Mouse (Mus musculus): Measurements from ENCODE around the gene Gm42688.

Gene Gm42688

DNA sequence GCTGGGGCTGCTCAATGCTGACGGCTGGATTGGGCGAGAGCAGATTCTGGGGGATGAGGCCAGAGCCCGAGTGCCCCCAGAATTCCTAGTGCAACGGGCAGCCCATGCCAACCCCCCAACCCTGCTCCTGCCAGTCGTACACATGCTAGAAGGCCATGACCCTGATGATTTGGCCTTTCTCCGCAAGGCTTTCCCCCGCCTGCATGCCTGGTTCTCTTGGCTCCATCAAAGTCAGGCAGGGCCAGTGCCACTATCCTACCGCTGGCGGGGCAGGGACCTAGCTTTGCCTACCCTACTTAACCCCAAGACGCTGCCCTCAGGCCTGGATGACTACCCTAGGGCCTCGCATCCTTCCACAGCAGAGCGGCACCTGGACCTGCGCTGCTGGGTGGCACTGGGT is 16.2 kb downstream of the Gm42688 start:
- DNase-seq (ENCODE audit: low read depth, low spot score): no peak

DNA sequence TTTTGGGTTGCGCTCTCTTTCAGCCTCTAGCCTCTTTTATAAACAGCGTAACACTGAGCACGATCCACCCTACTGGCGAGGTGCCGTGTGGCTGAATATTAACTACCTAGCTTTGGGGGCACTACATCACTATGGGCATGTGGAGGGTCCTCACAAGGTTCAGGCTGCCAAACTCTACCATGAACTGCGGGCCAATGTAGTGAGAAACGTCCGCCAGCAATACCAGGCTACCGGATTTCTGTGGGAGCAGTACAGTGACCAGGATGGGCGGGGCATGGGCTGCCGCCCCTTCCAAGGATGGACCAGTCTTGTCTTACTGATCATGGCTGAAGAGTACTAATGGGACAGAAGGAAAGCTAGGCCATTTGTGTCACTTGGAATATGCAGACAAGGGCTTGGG is 17.0 kb downstream of the Gm42688 start:
- DNase-seq (ENCODE audit: low read depth, low spot score): no peak

DNA sequence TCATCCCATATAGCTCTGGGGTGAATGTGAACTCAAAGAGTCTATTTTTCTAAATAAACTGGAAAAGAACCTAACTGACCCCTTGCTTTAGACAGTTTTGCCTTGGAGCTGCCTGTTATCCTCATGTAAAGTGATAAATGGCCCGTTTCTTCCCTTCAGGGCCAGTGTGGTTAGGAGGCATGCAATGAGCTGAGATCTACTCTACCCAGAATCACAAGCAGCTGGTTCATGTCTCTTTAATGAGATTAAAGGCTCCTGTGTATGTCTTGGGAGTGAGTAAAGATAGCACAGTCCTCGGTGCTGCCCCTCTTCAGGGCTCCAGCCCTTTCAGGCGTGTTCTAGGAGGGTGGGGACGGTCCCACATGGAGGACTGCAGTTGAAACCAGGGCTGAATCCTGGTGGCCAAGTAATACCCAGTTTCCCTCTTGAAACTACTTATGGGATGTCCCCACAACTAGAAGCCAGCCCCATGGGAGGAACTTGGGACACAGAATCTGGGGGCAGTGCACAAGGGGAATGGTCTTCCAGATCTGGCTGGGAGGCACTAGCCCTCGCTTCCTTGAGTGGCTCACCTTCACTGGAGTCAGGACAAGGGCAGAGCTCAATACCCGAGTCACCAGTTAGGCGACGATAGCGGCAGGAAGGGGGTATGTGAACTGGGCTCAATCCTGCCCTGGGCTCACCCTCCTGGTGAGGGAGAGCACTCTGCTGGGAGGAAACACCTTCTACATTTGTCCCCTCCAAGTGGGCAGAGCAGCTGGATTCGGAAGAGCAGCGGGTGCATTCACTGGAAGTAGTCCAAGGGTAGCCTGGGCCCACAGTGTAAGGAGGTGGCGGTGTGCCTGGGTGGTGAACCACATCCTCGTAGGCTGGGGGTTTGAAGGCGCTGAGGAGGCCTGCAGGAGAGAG is 17.7 kb downstream of the Gm42688 start:
- no peak for DNase-seq (ENCODE audit: low read depth, low spot score)

DNA sequence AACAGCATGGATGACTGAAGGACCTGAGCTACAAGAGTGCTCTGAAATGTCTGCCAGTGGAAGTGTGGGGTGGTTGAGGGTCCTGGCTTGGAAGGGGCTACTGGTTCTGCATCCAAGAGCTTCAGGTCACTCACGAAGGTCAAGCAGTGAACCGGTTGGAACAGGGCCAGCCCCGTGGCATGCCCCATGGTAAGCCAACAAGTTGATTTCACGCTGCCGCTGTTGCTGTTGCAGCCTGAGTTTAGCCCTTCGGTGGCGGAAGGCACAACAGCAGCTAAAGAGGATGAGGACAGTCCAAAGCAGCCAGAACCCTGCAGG is 18.3 kb downstream of the Gm42688 start:
- DNase-seq (ENCODE audit: low read depth, low spot score): no peak

DNA sequence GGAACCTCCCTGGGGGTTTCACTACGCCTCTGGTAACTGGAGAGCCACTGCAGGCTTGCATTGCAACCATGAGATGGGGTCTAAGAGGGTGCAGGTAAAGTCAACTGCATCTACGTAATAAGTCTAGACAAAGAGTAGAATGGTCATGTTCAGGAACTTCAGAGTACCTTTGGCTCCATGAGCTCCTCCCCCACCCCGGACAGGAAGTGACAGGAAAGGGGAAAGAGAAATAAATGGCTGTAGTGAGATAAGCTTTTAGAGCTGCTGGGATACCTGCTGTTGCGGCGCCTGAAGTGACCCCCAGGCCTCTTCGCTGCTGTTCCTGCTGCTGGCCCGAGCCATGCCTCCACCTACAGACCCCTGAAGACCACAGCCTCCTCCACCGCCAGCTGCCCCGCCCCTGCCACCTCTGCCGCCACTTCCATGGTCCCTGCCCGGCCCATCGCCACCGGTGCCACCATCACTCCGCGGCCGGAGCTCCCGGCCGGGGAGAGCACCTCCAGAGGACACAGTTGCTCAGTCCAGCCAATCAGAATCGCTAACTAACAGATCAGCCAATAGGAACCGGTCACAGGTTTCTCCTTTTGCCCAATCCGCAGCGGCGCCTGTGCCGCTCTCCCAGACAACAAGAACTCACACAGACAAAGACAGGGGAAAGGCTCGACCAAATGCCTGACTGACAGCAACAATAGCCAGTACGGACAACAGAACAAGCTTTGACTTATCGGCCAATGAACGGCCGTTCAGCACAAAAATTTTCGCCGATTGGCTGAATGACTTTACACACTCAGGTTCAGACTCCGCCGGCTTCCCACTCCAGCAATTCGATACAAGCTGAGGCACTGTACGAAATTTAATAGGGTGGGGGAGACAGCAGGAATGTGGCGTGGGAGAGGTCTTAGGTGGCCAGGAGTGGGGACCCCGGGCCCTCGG is 19.8 kb downstream of the Gm42688 start, which contains the start of gene Wbp1:
TSS of gene Wbp1 (minus strand) at position 630 of the 933 bp plus-strand sequence.
- DNase-seq (ENCODE audit: low read depth, low spot score): peak; percentile 98

DNA sequence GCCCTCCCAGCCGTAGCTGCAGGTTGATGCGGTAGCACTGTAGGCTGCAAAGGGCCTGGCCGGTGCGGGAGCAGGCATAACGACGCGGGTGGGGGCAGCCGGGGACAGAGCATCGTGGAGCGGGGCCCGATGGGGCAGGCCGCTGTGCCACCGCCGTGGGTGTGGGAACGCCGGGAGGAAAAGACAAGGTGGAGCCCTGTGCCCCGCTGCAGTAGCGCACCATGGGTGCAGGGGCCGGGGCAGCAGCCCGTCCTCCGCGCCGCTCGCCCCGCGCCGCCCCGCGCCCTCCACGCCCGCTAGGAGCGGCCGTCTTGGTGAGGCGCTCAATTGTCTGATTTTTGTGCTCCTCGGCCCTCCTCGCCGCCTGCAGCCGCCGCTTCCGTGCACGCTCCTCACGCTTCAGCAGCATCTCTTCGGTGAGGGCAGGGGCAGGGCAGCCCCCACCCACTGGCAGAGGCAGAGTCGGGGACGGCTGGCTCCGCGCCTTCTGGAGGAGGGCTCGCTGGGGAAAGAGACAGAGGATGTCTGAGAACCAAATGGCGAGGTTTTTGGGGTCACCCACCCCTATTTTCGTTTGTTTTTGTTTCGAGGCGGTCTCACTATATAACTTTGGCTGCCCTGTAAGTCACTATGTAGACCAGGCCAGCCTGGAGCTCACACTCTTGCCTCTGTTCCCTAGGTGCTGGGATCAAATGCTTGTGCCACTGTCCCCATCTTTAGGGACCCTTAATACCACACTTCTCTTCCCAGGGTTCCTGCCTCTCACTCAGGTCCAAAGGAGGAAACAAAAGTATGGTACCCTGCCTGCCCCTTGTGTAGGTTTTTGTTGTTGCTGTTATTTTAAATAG is 20.7 kb downstream of the Gm42688 start:
- DNase-seq (ENCODE audit: low read depth, low spot score): no peak

DNA sequence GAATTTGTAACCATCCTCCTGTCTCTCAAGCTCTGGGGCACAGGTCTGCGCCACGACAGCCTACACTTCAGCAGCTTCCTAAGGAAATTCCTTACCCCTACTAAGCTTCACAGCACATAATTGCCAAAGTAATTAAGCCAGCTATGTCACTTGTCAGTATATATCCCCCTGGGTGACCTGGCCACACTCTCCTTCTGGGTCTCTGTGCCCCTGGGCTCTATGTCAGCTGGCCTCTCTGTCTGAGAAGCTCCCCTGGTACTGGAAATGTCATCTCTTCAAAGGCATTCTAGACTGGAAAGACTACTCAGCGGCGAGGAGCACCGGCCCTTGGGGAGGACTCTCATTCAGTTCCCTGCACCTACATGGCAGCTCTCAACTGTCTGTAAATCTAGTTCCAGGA is 21.5 kb downstream of the Gm42688 start:
- no peak for DNase-seq (ENCODE audit: low read depth, low spot score)

DNA sequence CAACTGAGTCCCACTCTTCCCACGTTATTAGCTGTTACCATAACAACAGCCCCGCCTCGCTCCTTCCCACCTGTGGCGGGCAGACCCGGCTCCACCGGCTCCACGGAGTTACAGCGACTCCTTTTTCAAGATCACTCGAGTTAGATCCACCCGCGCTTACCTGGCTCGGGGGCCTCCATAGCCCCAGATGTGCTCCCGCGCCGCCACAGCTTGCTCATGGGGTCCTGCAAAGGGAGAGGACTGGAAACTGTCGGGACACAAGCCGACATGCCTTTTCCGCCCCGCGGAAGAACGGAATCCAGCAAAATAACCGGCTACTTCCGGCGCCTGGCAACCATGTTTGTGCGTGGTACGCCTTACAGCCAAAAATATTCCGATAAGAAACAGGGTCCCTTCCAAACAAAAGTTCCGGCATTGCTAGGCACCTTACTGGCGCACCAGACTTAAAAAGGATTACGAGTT is 23.5 kb downstream of the Gm42688 start:
- peak; percentile 90 for DNase-seq (ENCODE audit: low read depth, low spot score)

DNA sequence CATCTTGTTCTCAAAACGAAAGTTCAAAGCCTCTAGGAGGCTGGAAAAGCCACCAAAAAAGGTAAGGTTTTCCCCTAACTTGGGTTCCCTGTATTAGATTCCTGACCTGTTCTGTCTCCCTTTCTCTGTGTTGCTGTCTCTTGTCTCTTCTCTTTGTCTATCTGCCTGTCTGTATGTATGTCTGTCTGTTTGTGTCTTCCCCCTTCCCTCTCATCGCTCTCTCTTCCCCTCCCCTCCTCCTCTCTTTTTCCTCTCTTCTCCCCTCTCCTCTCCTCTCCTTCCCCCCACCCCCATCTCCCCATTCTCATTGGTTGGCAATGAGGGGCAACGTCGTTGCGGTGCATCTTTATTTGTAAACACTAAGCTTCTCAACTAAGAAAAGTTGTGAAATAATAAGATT is 23.9 kb downstream of the Gm42688 start, which contains the start of gene Ino80b:
TSS of gene Ino80b (minus strand) at position 101 of the 400 bp plus-strand sequence.
- DNase-seq (ENCODE audit: low read depth, low spot score): no peak

DNA sequence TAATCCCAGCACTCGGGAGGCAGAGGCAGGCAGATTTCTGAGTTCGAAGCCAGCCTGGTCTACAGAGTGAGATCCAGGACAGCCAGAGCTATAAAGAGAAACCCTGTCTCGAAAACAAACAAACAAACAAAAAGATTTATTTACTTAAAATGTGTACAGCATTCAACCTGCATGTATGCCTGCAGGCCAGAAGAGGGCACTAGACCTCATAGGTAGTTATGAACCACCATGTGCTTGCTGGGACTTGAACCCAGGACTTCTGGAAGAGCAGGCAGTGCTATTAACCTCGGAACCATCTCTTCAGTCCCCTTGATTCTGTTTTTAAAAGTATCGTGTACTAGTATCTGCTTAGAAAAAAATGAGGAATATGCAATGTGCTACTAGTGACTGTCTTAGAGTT is 26.0 kb downstream of the Gm42688 start:
- DNase-seq (ENCODE audit: low read depth, low spot score): no peak

DNA sequence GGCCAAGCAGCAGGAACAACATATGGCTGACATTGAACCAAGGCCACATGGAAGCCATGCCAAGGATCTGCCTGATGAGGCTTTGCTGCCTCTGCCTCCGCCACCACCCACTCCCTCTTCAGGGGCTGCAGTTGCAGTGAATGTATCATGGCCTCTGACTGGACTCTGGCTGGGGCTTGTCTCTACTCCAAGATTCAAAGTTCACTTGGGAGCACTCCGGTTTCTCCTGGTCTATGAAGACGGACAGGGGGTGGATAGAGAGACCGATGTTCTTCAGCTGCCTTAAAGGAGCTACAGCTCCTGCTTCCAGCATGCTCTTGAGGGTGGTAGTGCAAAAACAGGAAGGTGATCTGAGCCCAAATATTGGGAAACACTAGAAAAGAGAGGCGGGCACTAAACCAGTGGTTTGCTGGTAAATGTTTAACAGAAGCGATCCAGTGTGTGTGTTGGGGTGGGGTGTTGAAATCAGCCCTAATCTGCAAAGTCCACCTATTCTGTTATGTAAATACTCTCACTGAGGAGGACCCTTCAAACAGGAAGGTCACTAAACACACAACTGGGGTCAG is 30.1 kb downstream of the Gm42688 start:
- DNase-seq (ENCODE audit: low read depth, low spot score): no peak

DNA sequence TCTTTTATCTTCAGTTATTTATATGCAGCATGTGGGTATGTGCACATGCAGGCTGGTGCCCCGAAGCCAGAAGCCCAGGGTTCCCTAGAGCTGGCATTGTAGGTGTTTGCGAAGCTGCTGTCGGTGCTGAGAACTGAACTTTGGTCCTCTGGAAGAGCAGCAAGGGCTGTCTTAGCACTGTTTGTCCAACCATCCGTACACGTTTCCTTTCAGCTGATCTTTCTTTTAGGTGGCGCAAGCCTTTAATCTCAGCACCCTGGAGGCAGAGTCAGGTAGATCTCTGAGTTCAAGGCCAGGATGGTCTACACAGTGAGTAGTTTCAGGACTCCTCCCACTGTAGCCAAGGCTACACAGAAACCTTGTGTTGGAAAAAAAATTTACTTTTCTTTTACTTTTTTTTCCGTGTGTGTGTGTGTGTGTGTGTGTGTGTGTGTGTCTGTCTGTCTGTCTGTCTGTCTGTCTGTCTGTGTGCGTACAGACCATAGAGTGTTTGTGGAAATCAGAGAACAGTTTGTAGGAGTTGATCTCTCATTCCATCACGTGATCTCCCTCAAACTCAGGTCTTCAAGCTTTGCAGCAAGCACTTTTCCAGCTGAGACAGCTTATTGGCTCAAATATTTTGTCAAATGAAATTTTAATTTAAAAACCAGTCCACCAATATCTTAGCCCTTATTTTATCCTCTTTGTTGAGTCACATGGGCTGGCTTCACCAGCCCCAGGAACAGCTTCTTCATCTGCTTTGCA is 30.9 kb downstream of the Gm42688 start:
- DNase-seq (ENCODE audit: low read depth, low spot score): no peak

DNA sequence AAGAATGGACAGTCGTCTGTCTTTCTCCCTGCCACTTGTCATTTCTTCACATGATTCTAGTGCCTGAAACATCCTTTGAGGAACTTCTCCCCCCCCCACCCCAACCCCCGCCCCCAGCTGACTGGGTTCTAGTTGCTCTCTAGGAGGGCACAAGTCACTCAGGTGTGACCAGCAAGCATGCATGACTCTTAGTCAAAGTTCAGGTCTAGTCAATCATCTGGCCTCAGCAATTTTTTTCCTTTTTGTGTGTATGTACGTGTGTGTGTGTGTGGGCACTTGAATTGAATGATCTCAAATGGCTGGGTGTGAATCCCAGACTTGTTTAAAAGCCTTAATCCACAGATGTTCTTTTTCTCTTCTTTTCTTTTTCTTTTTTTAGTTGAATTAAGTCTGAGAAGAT is 32.8 kb downstream of the Gm42688 start:
- DNase-seq (ENCODE audit: low read depth, low spot score): no peak

DNA sequence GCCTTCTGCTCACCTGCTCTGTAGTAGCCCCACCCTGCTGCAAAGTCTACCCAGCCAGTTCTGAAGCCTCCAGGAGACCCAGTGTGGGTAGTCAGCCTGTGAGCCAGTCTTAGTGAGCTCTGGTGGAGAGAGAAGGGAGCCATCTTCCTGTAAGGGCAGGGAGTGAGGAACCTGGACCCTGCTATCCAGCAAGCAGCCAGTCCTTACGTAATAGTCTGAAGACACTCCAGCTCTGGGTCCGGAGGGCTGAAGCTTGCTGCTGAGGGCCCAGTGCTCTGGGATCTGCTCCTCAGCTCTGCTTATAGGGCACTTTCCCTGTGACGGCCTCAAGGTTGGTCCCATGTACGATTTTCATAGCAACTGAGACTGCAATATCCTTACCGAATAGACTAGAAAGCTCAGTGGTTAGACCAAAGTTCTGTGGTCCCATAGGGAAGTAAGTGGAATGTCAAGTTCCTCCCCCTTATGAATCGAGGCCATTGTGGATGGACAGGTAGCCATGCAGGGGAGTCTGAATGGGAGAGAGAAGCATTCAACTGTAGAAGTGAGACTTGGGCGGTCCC is 33.6 kb downstream of the Gm42688 start, which contains the start of gene Rtkn:
TSS of gene Rtkn (plus strand) at position 513 of the 563 bp plus-strand sequence.
- DNase-seq (ENCODE audit: low read depth, low spot score): no peak

DNA sequence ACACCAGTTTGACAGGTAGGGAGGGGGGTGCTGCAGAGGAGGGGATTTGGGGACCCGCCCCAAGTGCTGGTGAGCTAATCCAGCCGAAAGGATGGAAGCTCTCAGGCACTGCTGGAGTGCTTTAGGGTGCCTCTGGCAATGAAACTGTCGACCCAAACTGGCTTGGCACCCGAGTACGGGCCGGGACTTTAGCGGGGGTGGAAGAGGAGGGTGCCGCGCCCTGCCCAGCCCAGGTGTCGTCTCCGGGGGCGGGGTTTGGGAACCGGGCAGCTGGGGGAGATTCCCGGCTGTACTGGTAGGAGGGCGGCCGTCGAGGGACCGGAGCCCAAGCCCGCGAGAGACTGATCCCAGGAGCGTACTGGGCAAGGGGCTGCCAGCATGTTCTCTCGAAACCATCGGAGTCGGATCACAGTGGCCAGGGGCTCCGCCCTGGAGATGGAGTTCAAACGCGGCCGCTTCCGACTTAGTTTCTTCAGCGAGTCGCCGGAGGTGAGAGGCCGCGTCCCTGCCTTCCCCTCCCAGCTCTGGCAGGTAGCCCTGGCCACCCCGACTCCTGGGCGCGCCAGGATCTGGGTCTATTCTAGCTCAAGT is 34.2 kb downstream of the Gm42688 start:
- no peak for DNase-seq (ENCODE audit: low read depth, low spot score)

DNA sequence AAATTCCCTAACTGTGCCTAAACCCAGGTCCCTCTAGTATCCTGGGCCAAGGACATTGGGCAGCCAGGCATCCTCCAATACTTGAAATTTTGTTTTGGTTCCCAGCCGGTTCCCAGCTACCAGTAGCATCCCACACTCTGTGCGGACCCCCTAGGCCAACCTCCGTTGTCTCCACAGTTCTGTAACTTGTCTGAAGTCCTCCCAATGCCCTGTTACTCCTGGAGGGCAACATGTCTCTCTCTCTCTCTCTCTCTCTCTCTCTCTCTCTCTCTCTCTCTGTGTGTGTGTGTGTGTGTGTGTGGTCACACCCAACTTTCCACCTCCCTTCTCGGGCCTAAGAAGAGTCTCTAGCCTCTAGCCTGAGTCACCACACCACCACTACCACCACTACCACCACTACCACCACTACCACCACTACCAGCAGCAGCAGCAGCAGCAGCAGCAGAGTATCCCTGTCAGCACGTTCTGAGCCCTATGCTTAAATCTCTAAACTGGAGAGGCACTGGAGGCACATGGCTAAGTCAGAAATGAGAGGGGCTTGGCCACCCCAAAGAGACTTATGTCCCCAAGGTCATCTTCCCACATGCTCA is 35.0 kb downstream of the Gm42688 start:
- DNase-seq (ENCODE audit: low read depth, low spot score): no peak

DNA sequence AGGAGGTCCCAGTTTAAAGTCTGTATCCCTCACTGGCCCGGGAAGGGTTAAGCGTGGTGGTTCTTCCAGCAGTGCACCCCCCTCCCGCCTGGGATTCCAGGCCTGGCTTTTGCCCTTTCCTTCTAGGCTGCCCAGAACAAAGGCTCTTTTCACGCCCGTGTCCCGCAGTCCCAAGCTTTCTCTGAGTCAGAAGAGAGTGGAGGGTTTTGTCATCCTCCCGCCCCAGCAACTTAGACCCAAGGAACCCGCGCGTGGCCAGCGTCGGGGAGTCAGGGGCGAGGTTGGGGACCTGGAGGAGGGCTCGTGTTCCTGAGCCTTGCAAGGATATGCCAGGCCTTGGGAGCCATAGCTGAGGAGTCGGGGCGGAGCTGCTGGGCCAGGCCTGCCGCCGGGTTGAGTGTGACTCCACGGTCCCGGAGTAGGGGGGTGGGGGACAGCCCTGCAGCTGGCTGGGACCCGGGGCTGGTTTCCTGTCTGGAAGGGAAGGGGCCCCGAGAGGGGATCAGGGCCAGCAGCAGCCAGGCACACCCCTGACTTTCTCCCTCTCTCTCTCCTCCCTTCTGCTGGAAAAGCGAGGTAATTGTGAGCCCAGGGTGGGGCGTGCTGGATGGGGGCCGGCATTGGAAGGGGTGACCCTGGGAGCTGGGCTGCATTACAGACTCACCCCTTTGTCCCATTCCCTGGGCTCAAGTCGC is 35.6 kb downstream of the Gm42688 start:
- DNase-seq (ENCODE audit: low read depth, low spot score): peak; percentile 68

DNA sequence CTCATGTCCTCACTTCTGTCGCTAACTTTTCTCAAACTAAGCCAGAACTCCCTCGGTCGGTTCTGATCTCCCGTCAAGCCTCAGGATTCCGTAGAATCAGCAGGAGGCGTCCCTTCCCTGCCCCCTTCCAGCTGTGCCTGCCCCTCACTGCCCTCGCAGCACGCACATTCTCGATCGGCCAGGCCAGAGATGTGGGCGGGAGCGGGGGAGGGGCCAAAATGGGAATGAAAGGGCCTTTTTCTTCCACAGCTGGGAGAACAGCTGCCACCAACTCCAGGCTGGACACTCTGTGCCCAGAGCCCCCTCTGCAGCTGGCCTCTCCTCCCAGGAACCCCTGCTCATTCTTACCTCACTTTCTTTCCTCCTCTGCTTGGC is 36.1 kb downstream of the Gm42688 start:
- peak; percentile 85 for DNase-seq (ENCODE audit: low read depth, low spot score)

DNA sequence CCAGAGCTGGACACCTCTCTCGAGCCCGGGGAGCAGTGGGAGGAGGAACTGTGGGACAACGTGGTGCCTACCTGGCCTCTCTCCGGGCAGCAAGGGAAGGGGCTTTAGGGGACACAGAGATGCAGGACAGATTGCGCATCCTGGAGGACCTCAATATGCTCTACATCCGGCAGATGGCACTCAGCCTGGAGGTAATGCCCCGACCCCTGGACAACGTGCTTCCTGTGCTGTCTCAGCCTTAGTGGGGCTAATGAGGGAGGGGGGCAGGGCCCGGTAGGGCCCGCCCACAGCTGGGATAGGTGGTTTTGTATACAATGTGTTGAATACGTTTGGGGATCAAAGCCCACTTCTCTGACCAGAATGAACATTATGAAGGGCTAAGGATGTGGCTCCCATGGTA is 36.6 kb downstream of the Gm42688 start:
- no peak for DNase-seq (ENCODE audit: low read depth, low spot score)

Data from skeletal muscle tissue, adult 2 months (tissue).